Mouse (Mus musculus) CH12.LX (cell line): ENCODE results near the gene Bcl2l14.

ENCODE experiments used
- CHD2 ChIP-seq: IDR thresholded peaks from 2 replicates; pipeline ENCODE4 v1.6.1; 2011; ENCODE audit warnings: low read length, improper control_type of control experiment
- CTCF ChIP-seq, 2 experiments: IDR thresholded peaks in 1 of 2; conservative IDR thresholded peaks in 1 of 2; 2 replicates each; pipeline ENCODE4 v1.5.1; 2011 to 2012; ENCODE audit warnings: low read depth in 2 of 2, low read length in 2 of 2, improper control_type of control experiment in 1 of 2, inconsistent platforms in 1 of 2, mild to moderate bottlenecking in 1 of 2, moderate library complexity in 1 of 2
- GABPA ChIP-seq: IDR thresholded peaks from 2 replicates; pipeline ENCODE4 v1.6.1; 2012; ENCODE audit warnings: low read depth, low read length, improper control_type of control experiment, inconsistent platforms; ENCODE audit not compliant: insufficient replicate concordance
- NRF1 ChIP-seq: IDR thresholded peaks from 2 replicates; pipeline ENCODE4 v1.6.1; 2014; ENCODE audit warnings: low read depth, mild to moderate bottlenecking, inconsistent platforms, low read length, improper control_type of control experiment, moderate library complexity
- ZMIZ1 ChIP-seq: IDR thresholded peaks from 2 replicates; pipeline ENCODE4 v1.6.1; 2012; ENCODE audit warnings: low read depth, mild to moderate bottlenecking, inconsistent platforms, low read length, improper control_type of control experiment

DNA sequence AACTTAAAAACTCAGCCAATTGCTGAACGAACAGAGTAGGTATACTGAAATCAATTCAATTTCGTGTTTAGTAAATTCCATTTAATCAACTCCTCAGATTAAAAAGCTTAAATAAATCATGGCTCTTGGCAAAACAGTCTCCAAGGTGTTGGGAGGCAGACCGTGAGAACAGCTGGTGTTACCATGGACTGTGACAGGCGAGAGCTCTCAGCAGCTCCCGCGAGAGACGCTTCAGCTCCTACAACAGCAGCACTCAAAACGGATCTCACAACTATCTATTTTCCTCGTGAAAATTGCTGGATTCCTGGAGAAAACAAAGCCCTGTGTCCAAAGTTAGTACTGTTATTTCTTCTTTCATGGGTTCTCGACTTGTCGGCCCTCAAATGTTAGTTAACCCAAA lies 53.8 kb downstream of the Bcl2l14 start:
- TF ChIP-seq NRF1 (no peak), GABPA (no peak), CHD2 (no peak), CTCF (conservative IDR thresholded peaks at IDR 0.05 in 1 of 2, IDR thresholded peaks at IDR 0.05 in 1 of 2; ENCODE audit: low read depth in 2 of 2, low read length in 2 of 2) (no peak), ZMIZ1 (no peak)
